In the genomic region with DNA sequence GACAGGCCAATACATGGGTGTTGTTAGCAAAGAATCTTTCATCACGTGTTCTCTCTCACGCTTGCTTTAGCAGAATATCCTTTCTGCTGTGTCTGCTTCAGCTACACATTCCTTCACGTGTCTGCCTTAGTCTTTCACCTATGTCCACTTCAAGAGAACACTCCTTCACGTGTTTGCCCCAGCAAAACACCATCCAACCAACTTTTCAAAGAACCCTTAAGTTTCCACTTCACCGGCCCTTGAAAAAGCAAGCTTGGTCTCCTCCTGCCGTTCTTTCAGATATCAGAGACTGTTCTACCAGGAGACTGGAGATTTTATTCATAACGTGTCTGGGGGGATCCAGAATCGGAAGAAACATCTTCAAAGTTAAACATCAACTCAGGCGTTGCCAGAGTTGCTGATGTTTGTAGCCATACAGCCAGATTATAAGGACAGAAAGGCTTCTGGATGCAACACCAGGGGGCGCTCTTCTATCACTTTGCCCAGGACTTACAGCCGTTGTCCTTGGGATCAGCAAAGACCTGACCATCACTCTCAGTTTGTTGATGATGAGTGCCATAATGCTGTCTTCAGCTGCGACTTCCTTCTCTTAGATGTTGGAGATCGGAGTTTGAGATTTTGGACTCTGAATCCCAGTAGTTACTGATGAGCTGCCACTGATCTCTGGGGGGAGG, we compare ENCODE assay signal across 8 mouse cellular contexts. TPM values are rescaled to one million over a fixed set of nuclear protein-coding genes. Genes with fewer than 3 reads are reported as not detected.
A peak's percentile ranks its signal among the peaks of the same experiment; 100 is the strongest.
DNase-seq lines count a peak whose midpoint lies in the region; ATAC-seq and TF ChIP-seq lines count a peak whose summit lies in the region.

No protein-coding gene starts in this region.

- peaks cover 15% of the 10 kb centered on the region for H3K4me1 ChIP-seq in kidney, embryonic 14.5 days (ENCODE audit: control insufficient read depth, insufficient read depth, low read length)
- no peaks in the 10 kb centered on the region for H3K4me1 ChIP-seq in E14TG2a.4 (replicated peaks; ENCODE audit: low read depth, low read length)
- H3K4me1 ChIP-seq in embryonic facial prominence, embryonic 11.5 days (ENCODE audit: control insufficient read depth, insufficient read depth, low read length), result no peaks in the 10 kb centered on the region
- 0 out of 2 replicates have a peak, but pooled peaks cover 3% of the 10 kb centered on the region for H3K4me1 ChIP-seq in liver, embryonic 11.5 days (replicated peaks; ENCODE audit: control insufficient read depth, insufficient read depth, low read length)

- no peaks in the 10 kb centered on the region for H3K27me3 ChIP-seq in kidney, embryonic 14.5 days (ENCODE audit: control insufficient read depth, insufficient read depth, low read length)
- peaks cover 49% of the 10 kb centered on the region for H3K27me3 ChIP-seq in E14TG2a.4 (ENCODE audit: insufficient read depth, low read length)
- no peaks in the 10 kb centered on the region for H3K27me3 ChIP-seq in embryonic facial prominence, embryonic 11.5 days (ENCODE audit: control insufficient read depth, insufficient read depth, low read length)
- 0 out of 2 replicates have a peak, but pooled peaks cover 3% of the 10 kb centered on the region for H3K27me3 ChIP-seq in liver, embryonic 11.5 days (replicated peaks; ENCODE audit: control insufficient read depth, insufficient read depth, low read length)

- peak; percentile 76 for TF ChIP-seq CTCF in E14TG2a.4 (conservative IDR thresholded peaks at IDR 0.05; ENCODE audit: low read length)

- H3K4me2 ChIP-seq in kidney, embryonic 14.5 days (replicated peaks; ENCODE audit: low read depth, low read length), result no peak overlapping the region
- H3K4me2 ChIP-seq in embryonic facial prominence, embryonic 11.5 days (ENCODE audit: low read depth, low read length), result no peak overlapping the region
- H3K4me2 ChIP-seq in liver, embryonic 11.5 days, result no peak overlapping the region

- no peak overlapping the region for H3K4me3 ChIP-seq in kidney, embryonic 14.5 days (ENCODE audit: low read length)
- no peak overlapping the region for H3K4me3 ChIP-seq in E14TG2a.4 (replicated peaks; ENCODE audit: low read length)
- H3K4me3 ChIP-seq in embryonic facial prominence, embryonic 11.5 days (ENCODE audit: low read depth, low read length), result no peak overlapping the region
- no peak overlapping the region for H3K4me3 ChIP-seq in liver, embryonic 11.5 days (ENCODE audit: low read depth, low read length)

- no peak overlapping the region; the same call in 1 of the 2 replicates for H3K9ac ChIP-seq in kidney, embryonic 14.5 days (ENCODE audit: low read depth, low read length)
- H3K9ac ChIP-seq in embryonic facial prominence, embryonic 11.5 days (replicated peaks; ENCODE audit: low read length), result no peak overlapping the region
- H3K9ac ChIP-seq in liver, embryonic 11.5 days (ENCODE audit: low read depth, low read length), result no peak overlapping the region

- no peak overlapping the region for H3K27ac ChIP-seq in kidney, embryonic 14.5 days (ENCODE audit: low read depth, low read length)
- no peak overlapping the region for H3K27ac ChIP-seq in embryonic facial prominence, embryonic 11.5 days (replicated peaks; ENCODE audit: low read depth, low read length)
- H3K27ac ChIP-seq in liver, embryonic 11.5 days (ENCODE audit: low read depth, low read length), result no peak overlapping the region

- 43% methylated on average over 13 of the region's 13 CpGs for whole genome bisulfite sequencing in kidney, embryonic 14.5 days
- 35% methylated on average over 13 of the region's 13 CpGs for WGBS in embryonic facial prominence, embryonic 11.5 days
- WGBS in liver, embryonic 11.5 days, result 36% methylated on average over 13 of the region's 13 CpGs

- DNase-seq in kidney, adult 11 months, result peak; percentile 25
- peak; percentile 81 for DNase-seq in adrenal gland, postnatal 14 days
- DNase-seq in embryonic facial prominence, embryonic 11.5 days (ENCODE audit: low spot score), result peak; percentile 81
- DNase-seq in liver, embryonic 11.5 days (ENCODE audit: low spot score), result peak; percentile 55
- DNase-seq in retina, postnatal 1 day, result peak; percentile 84
- DNase-seq in right cerebral cortex, postnatal 36 days (ENCODE audit: low spot score in 2 of 2), result no peak

- H3K36me3 ChIP-seq in kidney, embryonic 14.5 days (ENCODE audit: control insufficient read depth, insufficient read depth, low read length), result no peaks in the 10 kb centered on the region
- no peaks in the 10 kb centered on the region for H3K36me3 ChIP-seq in E14TG2a.4 (ENCODE audit: insufficient read depth, low read length)
- H3K36me3 ChIP-seq in embryonic facial prominence, embryonic 11.5 days (replicated peaks; ENCODE audit: control insufficient read depth, insufficient read depth, low read depth, low read length), result no peaks in the 10 kb centered on the region
- no peaks in the 10 kb centered on the region for H3K36me3 ChIP-seq in liver, embryonic 11.5 days (ENCODE audit: control insufficient read depth, insufficient read depth, low read length)

- H3K9me3 ChIP-seq in kidney, embryonic 14.5 days (ENCODE audit: control insufficient read depth, low read length), result no peaks in the 10 kb centered on the region
- no peaks in the 10 kb centered on the region for H3K9me3 ChIP-seq in E14TG2a.4 (ENCODE audit: low read length)
- H3K9me3 ChIP-seq in embryonic facial prominence, embryonic 11.5 days (replicated peaks; ENCODE audit: control insufficient read depth, low read length), result no peaks in the 10 kb centered on the region
- H3K9me3 ChIP-seq in liver, embryonic 11.5 days (ENCODE audit: control insufficient read depth, low read length), result no peaks in the 10 kb centered on the region

- no peak for ATAC-seq in kidney, embryonic 14.5 days (ENCODE audit: low FRiP score, low TSS enrichment)
- no peak for ATAC-seq in embryonic facial prominence, embryonic 11.5 days (replicated peaks; ENCODE audit: insufficient number of reproducible peaks, low FRiP score, low TSS enrichment, low read depth)
- ATAC-seq in liver, embryonic 11.5 days (replicated peaks; ENCODE audit: low FRiP score), result no peak

RNA-seq across cellular contexts. Expression of a gene that starts 14.7 kb away (rescaled TPM):
- polyA plus RNA-seq in kidney, embryonic 14.5 days (2014; fragmentation: Nextera tagmentation; extraction: Ambion mirVana), result 52.4 and 53.9 TPM in 2 replicates
- 19.5 and 21.7 TPM in 2 replicates for total RNA-seq in adrenal gland, postnatal 14 days (2021)
- 35.6 and 41.9 TPM in 2 replicates for polyA plus RNA-seq in embryonic facial prominence, embryonic 11.5 days (2014; fragmentation: Nextera tagmentation; extraction: Ambion mirVana)
- polyA plus RNA-seq in liver, embryonic 11.5 days (2014; fragmentation: Nextera tagmentation; extraction: Ambion mirVana), result 23.2 and 26.2 TPM in 2 replicates

RNA-seq across cellular contexts. Expression of a gene that starts 22.7 kb away (rescaled TPM):
- 82.4 and 83.1 TPM in 2 replicates for polyA plus RNA-seq in kidney, embryonic 14.5 days (2014; fragmentation: Nextera tagmentation; extraction: Ambion mirVana)
- total RNA-seq in adrenal gland, postnatal 14 days (2021), result 46.0 and 50.1 TPM in 2 replicates
- 98.2 and 107 TPM in 2 replicates for polyA plus RNA-seq in embryonic facial prominence, embryonic 11.5 days (2014; fragmentation: Nextera tagmentation; extraction: Ambion mirVana)
- 50.7 and 53.4 TPM in 2 replicates for polyA plus RNA-seq in liver, embryonic 11.5 days (2014; fragmentation: Nextera tagmentation; extraction: Ambion mirVana)

RNA-seq across cellular contexts. Expression of a gene that starts 31.2 kb away (rescaled TPM):
- 4.4 and 6.4 TPM in 2 replicates for polyA plus RNA-seq in kidney, embryonic 14.5 days (2014; fragmentation: Nextera tagmentation; extraction: Ambion mirVana)
- total RNA-seq in adrenal gland, postnatal 14 days (2021), result 0.44 and 1.1 TPM in 2 replicates
- 11.5 and 15.6 TPM in 2 replicates for polyA plus RNA-seq in embryonic facial prominence, embryonic 11.5 days (2014; fragmentation: Nextera tagmentation; extraction: Ambion mirVana)
- 2.6 and 3.4 TPM in 2 replicates for polyA plus RNA-seq in liver, embryonic 11.5 days (2014; fragmentation: Nextera tagmentation; extraction: Ambion mirVana)

Comparison
In these comparisons a context has a peak if more than half of its experiments do, and no peak if none do; other contexts are left out.
1. DNase-seq: peak in kidney, adult 11 months (single experiment), adrenal gland, postnatal 14 days (single experiment), embryonic facial prominence, embryonic 11.5 days (single experiment), liver, embryonic 11.5 days (single experiment) and retina, postnatal 1 day (single experiment); none in right cerebral cortex, postnatal 36 days (0 of 2).